Mouse (Mus musculus) stomach, embryonic 16.5 days (tissue): ENCODE measurements at regions not wholly inside any gene's neighbourhood (a gene's known extent, or its start where the extent isn't known, plus 50 kb on each side); places are given as distances from the start of the nearest gene placed in this dataset.

Experiments used
- ATAC-seq: fragments of 200-750 bp; cut with Nextera tagmentation; 2 replicates; pipeline ENCODE4 v1.8.0; 2017; ENCODE audit warnings: moderate number of reproducible peaks, moderate TSS enrichment; ENCODE audit not compliant: insufficient read depth, low FRiP score
- H3K27ac ChIP-seq: fragments of 300-500 bp; sonication (generic); 2 replicates; pipeline ENCODE4 v1.5.1; 2014; ENCODE audit warnings: low read length
- H3K27me3 ChIP-seq: fragments of 300-500 bp; sonication (generic); 2 replicates; pipeline ENCODE4 v1.6.1; 2014; ENCODE audit warnings: low read length, control low read depth, mixed read lengths; ENCODE audit not compliant: control insufficient read depth, insufficient read depth
- H3K36me3 ChIP-seq: fragments of 300-500 bp; sonication (generic); 2 replicates; pipeline ENCODE4 v1.6.1; 2014; ENCODE audit warnings: low read length; ENCODE audit not compliant: control insufficient read depth, insufficient read depth
- H3K4me1 ChIP-seq: fragments of 300-500 bp; sonication (generic); 2 replicates; pipeline ENCODE4 v1.6.1; 2014; ENCODE audit warnings: low read length, control low read depth, mixed read lengths; ENCODE audit not compliant: control insufficient read depth, insufficient read depth
- H3K4me2 ChIP-seq: fragments of 300-500 bp; sonication (generic); 2 replicates; pipeline ENCODE4 v1.6.1; 2014; ENCODE audit warnings: low read depth, low read length, mixed read lengths
- H3K4me3 ChIP-seq: fragments of 300-500 bp; sonication (generic); replicated peaks from 2 replicates; pipeline ENCODE4 v1.5.1; 2014; ENCODE audit warnings: mild to moderate bottlenecking, low read length
- H3K9ac ChIP-seq: fragments of 300-500 bp; sonication (generic); 2 replicates; pipeline ENCODE4 v1.6.1; 2014; ENCODE audit warnings: low read length
- H3K9me3 ChIP-seq: fragments of 300-500 bp; sonication (generic); replicated peaks from 2 replicates; pipeline ENCODE4 v1.6.1; 2016; ENCODE audit warnings: low read length, control low read depth; ENCODE audit not compliant: control insufficient read depth
- WGBS: fragments of 180-500 bp; shearing (Covaris S2); extraction: QIAGEN DNeasy Blood & Tissue Kit; methylation state at CpG from one replicate; pipeline ENCODE4 v1.1.7; 2014; 5-methylcytosine and 5-hydroxymethylcytosine counted together

- H3K27ac ChIP-seq = no peak overlapping the region
- H3K9me3 ChIP-seq = no peaks in the 10 kb centered on the region
Observed at GRCm38 (mm10) chr4:33736061-33736701, 188.2 kb upstream of the Cnr1 start.

GRCm38 (mm10) chr4:33737337-33737736 lies 187.1 kb upstream of the Cnr1 start:
- no peak overlapping the region for H3K4me2 ChIP-seq
- WGBS = 50% methylated on average over 1 of the region's 1 CpGs
- H3K9me3 ChIP-seq = no peaks in the 10 kb centered on the region
- no peaks in the 10 kb centered on the region for H3K36me3 ChIP-seq
- ATAC-seq = no peak
- H3K4me3 ChIP-seq = no peak overlapping the region
- no peaks in the 10 kb centered on the region for H3K27me3 ChIP-seq
- peaks cover 5% of the 10 kb centered on the region; the same call in 1 of the 2 replicates for H3K4me1 ChIP-seq
- H3K9ac ChIP-seq = no peak overlapping the region
- no peak overlapping the region for H3K27ac ChIP-seq

More at GRCm38 (mm10) chr4:33736061-33736701, 188.2 kb upstream of the Cnr1 start:
- 76% methylated on average over 9 of the region's 9 CpGs for WGBS
- Histone ChIP-seq H3K4me1 (peaks cover 5% of the 10 kb centered on the region; the same call in 1 of the 2 replicates), H3K4me3 (no peak overlapping the region), H3K36me3 (no peaks in the 10 kb centered on the region), H3K9ac (no peak overlapping the region), H3K27me3 (no peaks in the 10 kb centered on the region), H3K4me2 (no peak overlapping the region)
- no peak for ATAC-seq

- no peak for ATAC-seq
- no peak overlapping the region for H3K4me2 ChIP-seq
- H3K36me3 ChIP-seq = no peaks in the 10 kb centered on the region
- H3K9me3 ChIP-seq = no peaks in the 10 kb centered on the region
- H3K27ac ChIP-seq = no peak overlapping the region
- no peak overlapping the region for H3K4me3 ChIP-seq
- H3K4me1 ChIP-seq = peaks cover 5% of the 10 kb centered on the region; the same call in 1 of the 2 replicates
- H3K27me3 ChIP-seq = no peaks in the 10 kb centered on the region
- no peak overlapping the region for H3K9ac ChIP-seq
- 35% methylated on average over 8 of the region's 8 CpGs for WGBS
Observed at GRCm38 (mm10) chr4:33737859-33738417, 186.5 kb upstream of the Cnr1 start.

GRCm38 (mm10) chr4:33739211-33739904 lies 185.0 kb upstream of the Cnr1 start:
- H3K27ac ChIP-seq = no peak overlapping the region
- no peaks in the 10 kb centered on the region for H3K9me3 ChIP-seq
- no peak overlapping the region for H3K4me3 ChIP-seq
- no peaks in the 10 kb centered on the region for H3K36me3 ChIP-seq
- H3K27me3 ChIP-seq = no peaks in the 10 kb centered on the region
- H3K4me1 ChIP-seq = peaks cover 5% of the 10 kb centered on the region; the same call in 1 of the 2 replicates
- no peak overlapping the region for H3K9ac ChIP-seq
- 63% methylated on average over 8 of the region's 8 CpGs for WGBS
- no peak overlapping the region for H3K4me2 ChIP-seq
- no peak for ATAC-seq

- ATAC-seq = no peak
- Histone ChIP-seq H3K9me3 (no peaks in the 10 kb centered on the region), H3K36me3 (no peaks in the 10 kb centered on the region), H3K9ac (no peak overlapping the region), H3K4me1 (peaks cover 5% of the 10 kb centered on the region; the same call in 1 of the 2 replicates), H3K4me3 (no peak overlapping the region), H3K4me2 (no peak overlapping the region), H3K27me3 (no peaks in the 10 kb centered on the region), H3K27ac (no peak overlapping the region)
- WGBS = 84% methylated on average over 12 of the region's 12 CpGs
Observed at GRCm38 (mm10) chr4:33740982-33741381, 183.4 kb upstream of the Cnr1 start.

- H3K4me1 ChIP-seq = no peaks in the 10 kb centered on the region
- H3K9ac ChIP-seq = no peak overlapping the region
- no peak overlapping the region for H3K4me3 ChIP-seq
- no peaks in the 10 kb centered on the region for H3K9me3 ChIP-seq
- no peak overlapping the region for H3K27ac ChIP-seq
- ATAC-seq = no peak
- WGBS = 82% methylated on average over 3 of the region's 3 CpGs
- no peak overlapping the region for H3K4me2 ChIP-seq
- H3K36me3 ChIP-seq = no peaks in the 10 kb centered on the region
- H3K27me3 ChIP-seq = no peaks in the 10 kb centered on the region
Observed at GRCm38 (mm10) chr4:33745180-33745579, 179.2 kb upstream of the Cnr1 start.

GRCm38 (mm10) chr4:33747316-33747895 lies 177.0 kb upstream of the Cnr1 start:
- no peaks in the 10 kb centered on the region for H3K36me3 ChIP-seq
- no peaks in the 10 kb centered on the region for H3K27me3 ChIP-seq
- no peak overlapping the region for H3K9ac ChIP-seq
- no peaks in the 10 kb centered on the region for H3K9me3 ChIP-seq
- no peak overlapping the region for H3K4me2 ChIP-seq
- no peak overlapping the region for H3K27ac ChIP-seq
- 71% methylated on average over 5 of the region's 5 CpGs for WGBS
- no peak overlapping the region for H3K4me3 ChIP-seq
- no peak for ATAC-seq
- no peaks in the 10 kb centered on the region for H3K4me1 ChIP-seq

DNA sequence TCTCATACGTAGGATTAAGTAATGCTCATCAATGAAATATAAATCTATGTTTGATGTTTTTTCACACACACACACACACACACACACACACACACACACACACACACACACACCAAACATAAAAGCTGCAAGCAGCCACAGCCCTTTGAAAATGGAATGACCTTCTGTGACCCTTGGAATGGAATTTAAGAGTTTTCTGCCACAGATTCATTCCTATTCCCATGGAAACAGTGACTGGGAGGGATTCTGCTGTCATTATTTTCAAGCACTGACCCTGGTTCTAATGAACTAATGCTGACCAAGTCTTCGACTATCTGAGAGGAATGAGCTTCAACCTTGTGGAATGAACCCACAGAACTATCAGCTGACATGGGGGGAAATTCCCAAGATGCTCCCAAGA lies 156.7 kb upstream of the Cnr1 start:
- Histone ChIP-seq H3K9me3 (no peaks in the 10 kb centered on the region), H3K4me2 (no peak overlapping the region), H3K36me3 (no peaks in the 10 kb centered on the region), H3K27ac (no peak overlapping the region), H3K4me3 (no peak overlapping the region), H3K27me3 (no peaks in the 10 kb centered on the region), H3K9ac (no peak overlapping the region), H3K4me1 (no peaks in the 10 kb centered on the region)
- ATAC-seq = no peak
- WGBS = 51% methylated on average over 2 of the region's 2 CpGs

DNA sequence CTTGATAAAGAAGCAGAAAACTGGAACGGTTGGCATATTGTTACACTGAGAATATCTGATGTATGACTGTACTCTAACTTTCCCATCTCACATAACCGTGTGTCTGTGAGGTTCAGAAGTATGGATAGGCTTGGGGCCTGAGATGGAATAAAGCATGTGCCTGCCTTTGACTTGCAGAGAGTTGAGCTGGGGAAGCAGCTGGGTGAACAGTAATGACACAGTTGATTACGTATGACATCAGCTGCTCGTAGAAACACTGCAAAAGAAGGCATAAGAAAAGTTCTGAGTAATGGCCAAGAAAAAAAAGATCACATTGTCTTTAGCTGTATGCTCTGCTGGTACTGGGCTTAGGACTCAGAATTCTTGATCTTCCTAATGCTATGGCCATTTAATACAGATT lies 138.4 kb upstream of the Cnr1 start:
- Histone ChIP-seq H3K9me3 (no peaks in the 10 kb centered on the region), H3K4me2 (no peak overlapping the region), H3K4me3 (no peak overlapping the region), H3K4me1 (no peaks in the 10 kb centered on the region), H3K9ac (no peak overlapping the region), H3K36me3 (no peaks in the 10 kb centered on the region), H3K27ac (no peak overlapping the region), H3K27me3 (no peaks in the 10 kb centered on the region)
- WGBS = 83% methylated on average over 4 of the region's 4 CpGs
- no peak for ATAC-seq
